Mouse (Mus musculus): ENCODE measurements at regions not wholly inside any gene's neighbourhood (a gene's known extent, or its start where the extent isn't known, plus 50 kb on each side); places are given as distances from the start of the nearest gene placed in this dataset.
A peak's percentile ranks its signal among the peaks of the same experiment; 100 is the strongest.

- no peak for DNase-seq (ENCODE audit: low spot score in 2 of 2)
Observed at GRCm38 (mm10) chr7:74224378-74224777, 210.9 kb upstream of the St8sia2 start.

DNA sequence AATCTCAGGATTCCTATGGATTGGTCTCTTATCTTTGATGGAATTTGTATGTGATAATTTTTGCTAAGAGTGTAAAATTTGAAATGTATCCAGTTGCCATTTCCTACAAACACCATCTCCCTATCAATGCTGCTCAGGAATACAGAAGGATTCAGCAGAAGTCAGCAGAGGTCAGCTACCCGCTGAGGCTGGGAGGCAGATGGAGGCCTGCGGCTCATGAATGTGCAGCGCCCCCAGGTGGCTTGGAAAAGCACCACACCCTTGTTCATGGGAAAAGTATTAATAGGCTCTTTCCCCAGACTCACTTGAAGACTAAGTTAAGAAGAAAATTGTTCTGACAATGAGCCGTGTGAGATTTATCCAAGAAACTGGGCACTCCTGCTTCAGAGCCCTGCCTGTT lies 187.2 kb upstream of the St8sia2 start:
- no peak for DNase-seq (ENCODE audit: low spot score in 2 of 2)

DNA sequence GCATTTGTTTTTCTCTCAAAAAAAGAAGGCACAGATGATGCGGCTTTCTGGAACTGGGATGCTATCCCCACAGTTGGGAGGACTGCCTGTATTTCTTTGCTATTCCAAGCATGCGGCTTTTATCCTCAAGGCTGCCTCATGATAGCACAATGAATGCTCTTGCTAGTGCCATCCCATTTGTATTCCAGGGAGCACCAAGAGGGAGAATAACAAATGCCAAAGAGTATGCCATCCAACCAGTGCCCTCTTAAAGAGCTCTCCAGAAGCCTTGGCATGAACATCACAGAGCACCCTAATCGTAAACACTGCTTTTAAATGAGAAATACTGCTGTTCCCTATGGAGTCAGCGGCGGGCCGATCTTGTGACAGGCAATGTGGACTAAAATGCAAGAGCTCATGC lies 185.3 kb upstream of the St8sia2 start:
- no peak for DNase-seq (ENCODE audit: low spot score in 2 of 2)

DNA sequence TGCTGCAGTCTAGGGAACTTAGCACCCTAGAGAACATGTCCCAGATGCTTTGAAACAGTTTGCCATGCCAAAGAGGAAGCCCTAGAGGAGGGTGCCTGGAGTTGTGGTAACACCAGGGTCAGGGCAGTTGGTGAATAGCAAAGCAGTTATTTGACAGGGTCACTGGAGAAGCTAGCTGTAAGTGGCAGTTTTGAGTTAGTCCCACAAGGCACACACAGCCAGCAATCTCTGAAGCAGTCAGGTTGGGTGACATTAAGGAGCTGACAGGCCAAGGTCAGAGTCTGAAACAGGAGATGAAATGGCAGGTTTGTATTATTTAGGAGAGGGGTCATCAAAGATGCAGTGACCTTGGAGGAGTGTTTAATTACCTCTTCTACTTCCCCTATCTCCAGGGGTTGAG lies 171.2 kb upstream of the St8sia2 start:
- DNase-seq (ENCODE audit: low spot score in 2 of 2) = no peak

GRCm38 (mm10) chr7:74174206-74174605 lies 160.7 kb upstream of the St8sia2 start:
- no peak for DNase-seq (ENCODE audit: low spot score in 2 of 2)

GRCm38 (mm10) chr7:74173230-74173612 lies 159.7 kb upstream of the St8sia2 start:
- DNase-seq (ENCODE audit: low spot score in 2 of 2) = no peak

DNA sequence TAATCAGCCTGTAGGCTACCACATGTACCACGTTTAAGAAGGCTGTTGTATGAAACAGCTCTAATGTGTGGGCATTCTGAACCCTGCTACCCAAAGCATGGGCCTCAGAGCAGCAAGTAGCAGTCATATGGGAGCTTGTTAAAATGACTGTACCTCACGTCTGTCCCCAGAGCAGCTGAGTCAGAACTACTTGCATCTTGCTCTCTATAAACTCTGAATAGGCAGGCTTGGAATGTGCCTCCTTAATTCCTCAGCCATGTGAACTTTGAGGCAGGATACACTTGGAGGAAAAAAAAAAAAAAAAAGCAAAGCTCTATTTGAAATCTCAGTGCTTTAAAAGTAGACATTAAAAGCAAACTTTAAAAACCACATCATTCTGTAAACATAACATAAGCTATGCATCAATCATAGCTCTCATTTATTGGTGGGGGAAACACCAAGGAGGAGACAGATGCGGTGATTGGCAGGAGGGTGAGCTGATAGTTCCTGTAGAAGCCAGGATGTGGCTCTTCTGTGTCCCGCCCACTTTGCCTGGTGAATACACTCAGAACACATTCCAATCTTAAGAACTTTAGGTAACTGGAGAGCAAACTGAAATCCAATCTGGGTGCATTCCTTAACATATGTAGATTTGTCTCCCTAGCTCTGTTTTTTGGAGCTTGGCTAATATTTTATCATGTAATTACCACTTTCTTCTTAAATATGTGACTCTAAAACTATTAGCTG lies 159.2 kb upstream of the St8sia2 start:
- DNase-seq (ENCODE audit: low spot score in 2 of 2) = no peak

DNA sequence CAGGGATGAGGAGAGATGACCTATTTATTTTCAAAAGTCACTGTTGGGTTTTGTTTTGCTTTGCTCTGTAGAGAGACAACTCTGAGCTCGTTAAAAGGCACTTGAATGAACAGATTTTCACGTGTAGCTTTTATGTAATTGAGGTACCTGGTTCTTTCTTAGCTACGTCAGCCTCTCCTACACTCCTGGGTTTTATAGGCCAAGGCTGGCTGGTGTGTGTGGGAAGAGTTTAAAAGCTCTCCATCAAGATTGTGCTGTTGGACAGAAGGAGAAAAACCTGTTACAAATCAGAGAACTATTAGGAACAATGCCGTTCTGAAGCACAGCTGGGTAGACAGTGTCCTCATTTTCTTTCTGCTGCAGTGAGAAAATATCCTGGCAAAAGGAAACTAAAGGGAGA lies 138.1 kb upstream of the St8sia2 start:
- no peak for DNase-seq (ENCODE audit: low spot score in 2 of 2)

- DNase-seq (ENCODE audit: low spot score in 2 of 2) = no peak
Observed at GRCm38 (mm10) chr7:74143236-74143635, 129.7 kb upstream of the St8sia2 start.

- no peak for DNase-seq (ENCODE audit: low spot score in 2 of 2)
Observed at GRCm38 (mm10) chr7:74138169-74138568, 124.7 kb upstream of the St8sia2 start.

DNA sequence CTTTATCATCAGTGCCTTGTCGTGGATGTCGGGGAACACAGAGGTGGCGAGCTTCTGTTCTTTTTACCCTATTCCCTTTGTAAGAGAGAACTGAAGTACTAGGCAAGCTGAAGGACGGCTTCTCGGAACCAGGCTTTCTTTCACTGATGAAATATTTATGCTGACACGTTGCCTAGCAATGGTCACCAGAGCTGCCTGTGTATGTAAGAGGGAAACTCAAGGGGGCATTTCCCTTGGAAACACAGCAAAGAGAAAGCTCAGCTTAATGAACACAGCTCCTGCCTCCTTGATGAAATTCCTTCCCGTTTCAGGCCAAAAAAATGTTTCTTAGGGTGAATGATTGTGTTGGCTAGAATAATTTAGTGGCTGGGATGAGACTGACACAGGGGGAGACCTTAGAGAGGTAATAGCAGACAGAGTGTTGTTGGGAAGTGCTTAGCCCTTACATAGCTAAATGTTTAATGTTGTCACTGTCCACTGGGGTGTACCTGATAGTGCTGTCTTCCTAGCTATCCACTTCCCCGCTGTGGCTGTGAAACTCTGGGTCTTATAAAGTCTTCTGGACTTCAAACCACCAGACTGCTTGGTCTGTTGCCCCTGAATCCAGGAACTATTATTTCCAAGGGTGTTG lies 116.8 kb upstream of the St8sia2 start:
- DNase-seq (ENCODE audit: low spot score in 2 of 2) = peak; percentile 8 to 9

GRCm38 (mm10) chr7:74112071-74112470 lies 98.6 kb upstream of the St8sia2 start:
- DNase-seq (ENCODE audit: low spot score in 2 of 2) = no peak

DNA sequence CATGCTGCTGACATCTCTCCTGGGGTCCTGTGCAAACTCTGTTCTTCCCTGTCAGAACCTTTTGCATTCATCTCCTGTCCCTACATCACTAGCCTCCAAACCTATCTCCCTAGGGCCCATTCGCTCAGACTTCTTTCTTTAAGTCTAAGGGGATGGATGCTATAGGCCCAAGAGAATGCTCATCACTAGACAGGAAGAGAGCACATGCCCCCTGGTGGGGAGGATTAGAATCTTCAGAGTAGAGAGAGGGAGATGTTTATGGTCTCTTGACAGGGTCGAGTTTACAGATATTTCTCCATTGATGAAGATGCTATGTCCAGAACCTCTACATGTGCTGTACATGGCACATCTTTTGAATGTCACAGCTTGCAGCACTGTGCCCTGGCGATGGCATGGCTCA lies 94.9 kb upstream of the St8sia2 start:
- DNase-seq (ENCODE audit: low spot score in 2 of 2) = peak in 1 of 2 experiments; percentile 7

GRCm38 (mm10) chr7:74107176-74107928 lies 93.9 kb upstream of the St8sia2 start:
- peak; percentile 9 to 28 for DNase-seq (ENCODE audit: low spot score in 2 of 2)

DNA sequence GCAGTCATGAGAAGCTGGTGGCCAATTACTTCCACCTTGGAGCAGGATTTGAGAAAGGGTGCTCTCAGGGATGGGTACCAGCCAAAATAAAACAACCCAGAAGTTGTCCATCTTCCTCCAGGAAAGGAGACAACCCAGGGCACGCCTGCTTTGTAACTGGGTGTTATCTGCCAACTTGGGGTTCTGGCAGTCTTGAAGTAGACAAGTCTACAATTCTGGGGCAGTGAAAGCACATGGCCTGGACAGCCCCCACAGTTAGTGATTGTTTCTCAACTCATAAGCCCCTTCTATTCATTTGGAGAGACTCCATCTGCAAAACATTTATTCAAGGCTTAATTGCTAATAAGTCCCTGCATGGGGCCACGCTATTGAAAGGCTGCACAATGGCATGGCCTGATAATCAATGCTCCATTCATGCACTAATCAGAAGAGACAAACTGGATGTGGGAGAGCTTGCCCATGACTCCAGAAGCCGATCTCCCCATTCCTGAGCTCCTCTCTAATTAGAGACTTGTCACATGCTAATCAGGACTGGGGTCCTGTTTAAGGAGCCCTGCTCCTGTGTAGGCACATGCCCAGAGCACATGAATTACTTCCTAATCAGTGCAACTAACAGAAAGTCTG lies 78.0 kb upstream of the St8sia2 start:
- peak; percentile 12 to 47 for DNase-seq (ENCODE audit: low spot score in 2 of 2)

DNA sequence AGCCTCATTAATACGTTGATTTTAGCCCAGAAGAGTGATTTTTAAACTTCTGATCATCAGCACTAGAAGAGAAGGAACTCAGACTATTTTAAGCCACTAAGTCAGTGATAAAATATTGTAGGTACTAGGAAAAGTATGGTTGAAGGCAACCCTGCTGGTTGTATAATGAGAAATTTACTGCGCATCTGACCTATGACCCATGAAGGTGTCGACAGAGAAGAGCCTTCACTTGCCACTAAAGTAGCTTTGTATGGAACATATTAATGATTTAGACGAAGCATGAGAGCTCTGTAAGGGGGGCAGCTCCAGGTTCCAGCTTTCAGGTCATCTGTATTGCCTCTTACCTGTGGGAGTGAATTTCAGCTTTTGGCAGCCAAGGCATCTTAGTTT lies 67.4 kb upstream of the St8sia2 start:
- no peak for DNase-seq (ENCODE audit: low spot score in 2 of 2)

DNA sequence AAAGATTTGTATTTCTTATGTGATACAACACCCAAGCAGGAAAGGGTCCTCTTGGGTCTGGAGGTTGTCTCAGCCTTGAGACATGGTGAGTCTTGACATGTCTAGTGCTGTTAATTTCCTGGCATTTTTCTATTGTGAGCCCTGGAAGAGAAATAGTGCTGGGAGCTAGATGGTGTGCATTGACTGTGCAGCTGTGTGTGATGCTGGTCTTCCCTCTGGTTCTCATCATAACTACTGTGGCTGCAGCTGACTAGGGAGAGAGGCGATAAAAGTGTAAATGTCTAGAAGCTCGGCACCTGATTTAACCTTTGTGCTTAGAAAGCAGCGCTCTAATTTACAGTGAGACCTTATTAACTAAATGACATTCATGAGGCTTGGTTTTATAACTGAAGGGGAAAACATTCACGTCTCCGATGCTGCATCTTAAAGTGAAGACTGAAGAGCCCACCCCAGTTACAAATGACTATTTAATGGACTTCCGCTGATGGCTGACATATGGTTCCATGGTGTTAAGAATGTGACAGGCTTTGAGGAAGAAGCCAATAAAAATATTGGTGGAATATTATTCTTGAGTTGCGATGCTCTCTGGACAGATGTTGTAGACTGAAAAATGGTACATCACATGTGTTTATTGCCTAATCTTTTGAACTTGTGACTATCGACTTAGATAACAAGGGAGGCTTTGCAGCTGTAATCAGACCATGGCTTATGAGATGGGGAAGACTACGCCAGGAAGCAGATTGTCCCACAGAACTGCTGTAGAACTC lies 66.8 kb upstream of the St8sia2 start:
- DNase-seq (ENCODE audit: low spot score in 2 of 2) = no peak

DNA sequence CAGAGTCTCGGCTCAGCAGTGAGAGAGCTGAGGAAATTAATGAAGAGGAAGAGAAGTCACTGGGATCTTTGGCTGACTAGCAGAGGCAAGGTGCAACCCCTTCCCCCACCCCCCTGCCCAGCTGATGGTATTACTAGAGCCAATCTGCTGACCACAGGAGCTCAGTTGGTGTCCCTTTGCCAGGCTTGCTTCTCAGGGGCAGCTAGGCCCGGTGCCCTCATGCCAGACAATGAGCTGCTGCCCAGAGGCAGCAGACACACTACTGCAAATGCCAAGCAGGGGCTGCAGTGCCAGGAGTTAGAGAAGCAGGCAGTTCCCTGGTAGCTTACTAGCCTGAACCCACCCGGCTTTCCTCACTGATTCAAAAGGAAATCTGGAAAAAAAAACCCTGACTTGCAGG lies 59.1 kb upstream of the St8sia2 start:
- no peak for DNase-seq (ENCODE audit: low spot score in 2 of 2)

DNA sequence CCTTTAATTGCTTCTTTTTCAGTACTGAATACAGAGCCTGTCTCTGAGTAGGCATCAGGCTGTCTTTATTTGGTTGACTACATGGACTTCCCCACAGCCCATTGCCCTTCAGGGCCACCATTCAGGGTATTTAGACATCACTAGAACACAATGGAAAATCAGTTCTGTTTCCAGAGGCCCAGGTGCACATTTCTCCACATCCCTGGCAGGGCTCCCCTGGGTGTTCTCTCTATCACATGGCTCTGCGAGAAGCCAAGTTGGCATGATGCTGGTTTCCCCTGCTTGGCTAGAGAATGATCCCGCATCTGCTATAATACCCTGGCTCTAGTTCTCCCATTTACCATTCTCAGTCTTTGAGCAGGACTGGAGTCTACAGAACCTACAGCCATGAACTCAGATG lies 57.3 kb upstream of the St8sia2 start:
- DNase-seq (ENCODE audit: low spot score in 2 of 2) = no peak

GRCm38 (mm10) chr7:74065449-74066099 lies 52.1 kb upstream of the St8sia2 start:
- DNase-seq (ENCODE audit: low spot score in 2 of 2) = no peak
